Mouse (Mus musculus) limb, embryonic 11.5 days (tissue): ENCODE measurements at regions not wholly inside any gene's neighbourhood (a gene's known extent, or its start where the extent isn't known, plus 50 kb on each side); places are given as distances from the start of the nearest gene placed in this dataset.

ENCODE experiments used
- ATAC-seq: fragments of 200-750 bp; cut with Nextera tagmentation; 2 replicates; pipeline ENCODE4 v1.8.0; 2017; ENCODE audit warnings: low read depth; ENCODE audit not compliant: insufficient number of reproducible peaks, low FRiP score, low TSS enrichment
- DNase-seq: peaks from one replicate; pipeline ENCODE4 v3.0.0-alpha.2; 2015; ENCODE audit warnings: low spot score
- H3K27ac ChIP-seq: fragments of 300-500 bp; sonication (generic); replicated peaks from 2 replicates; pipeline ENCODE4 v1.5.1; 2014; ENCODE audit warnings: low read depth, mild to moderate bottlenecking, low read length
- H3K27me3 ChIP-seq: fragments of 300-500 bp; sonication (generic); 2 replicates; pipeline ENCODE4 v1.6.1; 2014; ENCODE audit warnings: mild to moderate bottlenecking, low read length, mixed read lengths; ENCODE audit not compliant: control insufficient read depth, insufficient read depth
- H3K36me3 ChIP-seq: fragments of 300-500 bp; sonication (generic); 2 replicates; pipeline ENCODE4 v1.6.1; 2014; ENCODE audit warnings: mild to moderate bottlenecking, low read length, moderate library complexity, mixed read lengths; ENCODE audit not compliant: control insufficient read depth, insufficient read depth
- H3K4me1 ChIP-seq: fragments of 300-500 bp; sonication (generic); 2 replicates; pipeline ENCODE4 v1.6.1; 2014; ENCODE audit warnings: low read length, mixed read lengths; ENCODE audit not compliant: control insufficient read depth, insufficient read depth
- H3K4me2 ChIP-seq: fragments of 300-500 bp; sonication (generic); 2 replicates; pipeline ENCODE4 v1.6.1; 2014; ENCODE audit warnings: low read depth, mild to moderate bottlenecking, moderate library complexity; ENCODE audit not compliant: severe bottlenecking
- H3K4me3 ChIP-seq: fragments of 300-500 bp; sonication (generic); 2 replicates; pipeline ENCODE4 v1.5.1; 2014; ENCODE audit warnings: low read depth, low read length
- H3K9ac ChIP-seq: fragments of 300-500 bp; sonication (generic); 2 replicates; pipeline ENCODE4 v1.6.1; 2014; ENCODE audit warnings: mild to moderate bottlenecking, low read length
- H3K9me3 ChIP-seq: fragments of 300-500 bp; sonication (generic); 2 replicates; pipeline ENCODE4 v1.6.1; 2016; ENCODE audit warnings: low read length; ENCODE audit not compliant: control insufficient read depth
- WGBS: fragments of 180-500 bp; shearing (Covaris S2); extraction: QIAGEN DNeasy Blood & Tissue Kit; methylation state at CpG from one replicate; pipeline ENCODE4 v1.1.7; 2014; 5-methylcytosine and 5-hydroxymethylcytosine counted together

GRCm38 (mm10) chr9:46898120-46898519, 100.4 kb upstream of the Gm4791 start:
- H3K9me3 ChIP-seq, result no peaks in the 10 kb centered on the region
- no peak overlapping the region for H3K4me2 ChIP-seq
- H3K9ac ChIP-seq, result no peak overlapping the region
- ATAC-seq (no peak), DNase-seq (no peak)
- no peak overlapping the region for H3K27ac ChIP-seq
- 86% methylated on average over 3 of the region's 3 CpGs for WGBS
- no peaks in the 10 kb centered on the region; the same call in 1 of the 2 replicates for H3K4me1 ChIP-seq
- H3K27me3 ChIP-seq, result no peaks in the 10 kb centered on the region
- H3K36me3 ChIP-seq, result no peaks in the 10 kb centered on the region
- no peak overlapping the region for H3K4me3 ChIP-seq

GRCm38 (mm10) chr9:46891829-46892228, 106.7 kb upstream of the Gm4791 start:
- no peak for DNase-seq
- H3K4me1 ChIP-seq, result no peaks in the 10 kb centered on the region
- H3K27ac ChIP-seq, result no peak overlapping the region
- WGBS, result 80% methylated on average over 1 of the region's 1 CpGs
- no peaks in the 10 kb centered on the region for H3K27me3 ChIP-seq
- no peak for ATAC-seq
- no peak overlapping the region for H3K4me2 ChIP-seq
- no peaks in the 10 kb centered on the region for H3K36me3 ChIP-seq
- H3K4me3 ChIP-seq, result no peak overlapping the region
- H3K9me3 ChIP-seq, result no peaks in the 10 kb centered on the region
- H3K9ac ChIP-seq, result no peak overlapping the region

DNA sequence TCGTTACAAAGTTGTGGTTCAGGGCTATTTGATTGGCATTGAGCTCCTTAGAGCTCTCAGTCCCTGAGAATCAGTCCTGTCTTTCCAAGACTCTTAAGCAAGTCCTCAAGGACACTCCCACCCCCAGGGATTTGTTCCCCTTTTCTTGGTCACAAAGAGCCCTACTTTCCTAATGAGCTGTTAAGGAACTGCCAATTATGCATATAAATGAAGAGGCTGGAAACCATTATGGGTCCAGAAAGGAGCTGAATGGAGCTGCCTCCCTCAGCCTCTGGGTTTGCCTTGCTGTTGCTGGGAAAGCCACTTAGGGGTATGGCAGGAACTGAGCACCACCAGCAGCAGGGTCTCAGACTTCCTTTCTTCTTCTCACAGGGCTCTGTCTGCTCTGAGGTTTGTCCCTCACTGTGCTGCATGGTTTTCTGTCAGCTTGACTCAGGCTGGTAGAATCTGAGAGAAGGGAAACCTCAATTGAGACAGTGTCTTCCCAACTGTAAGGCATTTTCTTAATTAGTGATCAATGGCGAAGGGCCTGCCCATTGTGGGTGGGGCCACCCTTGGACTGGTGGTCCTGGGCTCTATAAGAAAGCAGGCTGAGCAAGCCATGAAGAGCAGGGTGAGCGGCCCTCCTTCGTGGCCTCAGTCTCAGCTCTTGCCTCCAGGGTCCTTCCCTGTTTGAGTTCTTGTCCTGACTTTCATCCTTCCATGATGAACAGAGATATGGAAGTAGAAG, 108.4 kb upstream of the Gm4791 start:
- H3K27ac ChIP-seq, result no peak overlapping the region
- H3K4me2 ChIP-seq, result no peak overlapping the region
- ATAC-seq (no peak), DNase-seq (peak; percentile 15)
- H3K4me3 ChIP-seq, result no peak overlapping the region
- no peaks in the 10 kb centered on the region for H3K4me1 ChIP-seq
- H3K36me3 ChIP-seq, result no peaks in the 10 kb centered on the region
- no peaks in the 10 kb centered on the region for H3K9me3 ChIP-seq
- H3K9ac ChIP-seq, result no peak overlapping the region
- H3K27me3 ChIP-seq, result no peaks in the 10 kb centered on the region
- WGBS, result 79% methylated on average over 4 of the region's 4 CpGs

GRCm38 (mm10) chr9:46871211-46871994, 127.1 kb upstream of the Gm4791 start:
- H3K9ac ChIP-seq, result no peak overlapping the region
- ATAC-seq, result no peak
- no peak for DNase-seq
- no peak overlapping the region for H3K27ac ChIP-seq
- H3K4me2 ChIP-seq, result no peak overlapping the region
- no peaks in the 10 kb centered on the region for H3K36me3 ChIP-seq
- H3K4me1 ChIP-seq, result no peaks in the 10 kb centered on the region
- no peak overlapping the region for H3K4me3 ChIP-seq
- no peaks in the 10 kb centered on the region for H3K9me3 ChIP-seq
- 94% methylated on average over 8 of the region's 8 CpGs for WGBS
- H3K27me3 ChIP-seq, result no peaks in the 10 kb centered on the region

DNA sequence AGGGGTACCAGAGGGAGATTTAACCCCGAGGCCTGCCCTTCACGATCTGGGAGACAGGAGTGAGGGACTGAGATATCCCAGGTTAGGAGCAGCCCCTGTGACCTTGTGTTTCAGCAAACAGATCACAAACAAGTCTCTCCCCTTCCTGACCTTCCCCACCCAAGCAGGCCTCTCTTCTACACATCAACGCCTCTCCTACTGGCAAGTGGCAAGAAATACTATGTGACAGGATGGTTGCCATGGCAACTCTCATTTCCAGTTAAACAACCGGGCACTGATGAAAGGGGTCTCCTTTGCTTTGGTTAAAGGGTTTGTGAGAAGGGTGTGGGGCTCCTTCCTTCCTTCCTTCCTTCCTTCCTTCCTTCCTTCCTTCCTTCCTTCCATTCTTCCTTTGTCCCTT, 134.6 kb upstream of the Gm4791 start:
- ATAC-seq (no peak), DNase-seq (peak; percentile 40)
- H3K9me3 ChIP-seq, result no peaks in the 10 kb centered on the region
- H3K36me3 ChIP-seq, result no peaks in the 10 kb centered on the region
- no peak overlapping the region for H3K27ac ChIP-seq
- no peak overlapping the region for H3K9ac ChIP-seq
- H3K27me3 ChIP-seq, result no peaks in the 10 kb centered on the region
- WGBS, result 14% methylated on average over 4 of the region's 4 CpGs
- H3K4me2 ChIP-seq, result no peak overlapping the region
- H3K4me1 ChIP-seq, result no peaks in the 10 kb centered on the region
- no peak overlapping the region for H3K4me3 ChIP-seq

- ATAC-seq (no peak), DNase-seq (no peak)
- H3K4me3 ChIP-seq, result no peak overlapping the region
- no peak overlapping the region for H3K27ac ChIP-seq
- WGBS, result 96% methylated on average over 13 of the region's 13 CpGs
- H3K9ac ChIP-seq, result no peak overlapping the region
- no peaks in the 10 kb centered on the region for H3K36me3 ChIP-seq
- H3K4me2 ChIP-seq, result no peak overlapping the region
- no peaks in the 10 kb centered on the region for H3K9me3 ChIP-seq
- H3K4me1 ChIP-seq, result no peaks in the 10 kb centered on the region
- no peaks in the 10 kb centered on the region for H3K27me3 ChIP-seq
These were observed 146.8 kb upstream of the Gm4791 start for GRCm38 (mm10) chr9:46851753-46852152.

DNA sequence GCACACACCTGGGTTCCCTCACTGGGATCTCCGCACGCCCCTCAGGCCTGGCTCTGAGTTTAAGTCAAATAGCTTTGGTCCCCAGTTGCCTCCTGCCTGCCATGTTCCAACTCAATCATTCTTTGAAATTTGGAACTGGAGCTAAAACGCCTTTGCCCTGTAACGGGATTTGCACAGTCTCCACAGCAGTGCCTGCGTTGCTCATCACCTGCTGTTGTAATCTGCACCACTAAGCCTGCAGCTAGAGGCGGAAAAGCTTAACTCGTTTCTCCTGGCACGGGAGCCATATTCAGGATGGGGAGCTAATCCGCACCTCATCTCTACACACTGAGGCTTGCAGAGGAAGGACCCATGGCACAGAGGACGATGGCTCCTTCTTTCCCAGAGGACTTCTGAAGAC, 147.2 kb upstream of the Gm4791 start:
- no peak overlapping the region for H3K4me2 ChIP-seq
- no peaks in the 10 kb centered on the region for H3K9me3 ChIP-seq
- ATAC-seq (no peak), DNase-seq (no peak)
- H3K27me3 ChIP-seq, result no peaks in the 10 kb centered on the region
- no peaks in the 10 kb centered on the region for H3K36me3 ChIP-seq
- H3K27ac ChIP-seq, result no peak overlapping the region
- 80% methylated on average over 10 of the region's 10 CpGs for WGBS
- no peak overlapping the region for H3K9ac ChIP-seq
- no peaks in the 10 kb centered on the region for H3K4me1 ChIP-seq
- no peak overlapping the region for H3K4me3 ChIP-seq

DNA sequence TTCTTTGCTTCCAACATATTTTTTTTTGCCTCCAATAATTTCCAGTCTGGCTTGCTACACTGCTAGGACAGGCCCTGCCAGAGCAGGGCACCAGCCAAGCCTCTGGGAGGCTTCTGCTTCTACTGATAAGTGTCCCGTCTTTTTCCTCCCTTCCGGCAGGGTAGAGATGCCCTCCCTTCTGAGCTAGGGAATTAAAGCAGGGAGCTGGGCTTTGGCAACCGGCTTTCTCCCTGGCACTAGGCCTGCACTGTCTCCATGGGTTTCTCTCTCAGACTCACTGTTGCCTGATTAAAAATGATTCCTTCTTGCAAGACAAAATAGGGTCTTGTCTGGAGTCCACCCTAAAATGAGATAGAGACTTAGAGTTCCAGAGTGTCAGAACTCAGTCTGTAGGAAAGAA, 153.3 kb upstream of the Gm4791 start:
- no peak overlapping the region for H3K9ac ChIP-seq
- no peaks in the 10 kb centered on the region for H3K27me3 ChIP-seq
- H3K4me1 ChIP-seq, result no peaks in the 10 kb centered on the region
- 76% methylated on average over 3 of the region's 3 CpGs for WGBS
- H3K36me3 ChIP-seq, result no peaks in the 10 kb centered on the region
- ATAC-seq (no peak), DNase-seq (no peak)
- H3K4me2 ChIP-seq, result no peak overlapping the region
- H3K9me3 ChIP-seq, result no peaks in the 10 kb centered on the region
- H3K27ac ChIP-seq, result no peak overlapping the region
- no peak overlapping the region for H3K4me3 ChIP-seq
